Mouse (Mus musculus) midbrain, embryonic 16.5 days (tissue): ENCODE measurements around the gene Ksr2. TPM values are rescaled to one million over a fixed set of nuclear protein-coding genes. Genes with fewer than 3 reads are reported as not detected.

Experiments used
- ATAC-seq: fragments of 200-750 bp; cut with Nextera tagmentation; 2 replicates; pipeline ENCODE4 v1.8.0; 2017; ENCODE audit warnings: moderate TSS enrichment
- H3K27ac ChIP-seq: fragments of 300-500 bp; sonication (generic); 2 replicates; pipeline ENCODE4 v1.5.1; 2014; ENCODE audit warnings: mild to moderate bottlenecking, low read length, mixed read lengths
- H3K27me3 ChIP-seq: fragments of 300-500 bp; sonication (generic); 2 replicates; pipeline ENCODE4 v1.6.1; 2014; ENCODE audit warnings: low read depth, low read length, mixed read lengths; ENCODE audit not compliant: control insufficient read depth, insufficient read depth
- H3K36me3 ChIP-seq: fragments of 300-500 bp; sonication (generic); 2 replicates; pipeline ENCODE4 v1.6.1; 2014; ENCODE audit warnings: mild to moderate bottlenecking, low read length, moderate library complexity, mixed read lengths; ENCODE audit not compliant: control insufficient read depth, insufficient read depth
- H3K4me1 ChIP-seq: fragments of 300-500 bp; sonication (generic); 2 replicates; pipeline ENCODE4 v1.6.1; 2014; ENCODE audit warnings: mild to moderate bottlenecking, low read length, mixed read lengths; ENCODE audit not compliant: control insufficient read depth, insufficient read depth
- H3K4me2 ChIP-seq: fragments of 300-500 bp; sonication (generic); 2 replicates; pipeline ENCODE4 v1.6.1; 2014; ENCODE audit warnings: mild to moderate bottlenecking, low read length, mixed read lengths
- H3K4me3 ChIP-seq: fragments of 300-500 bp; sonication (generic); 2 replicates; pipeline ENCODE4 v1.5.1; 2014; ENCODE audit warnings: low read depth, mild to moderate bottlenecking, low read length, moderate library complexity, mixed read lengths
- H3K9ac ChIP-seq: fragments of 300-500 bp; sonication (generic); 2 replicates; pipeline ENCODE4 v1.6.1; 2014; ENCODE audit warnings: low read depth, low read length, mixed read lengths
- H3K9me3 ChIP-seq: fragments of 300-500 bp; sonication (generic); replicated peaks from 2 replicates; pipeline ENCODE4 v1.6.1; 2014; ENCODE audit warnings: mild to moderate bottlenecking, low read length, mixed read lengths; ENCODE audit not compliant: control insufficient read depth, poor library complexity, severe bottlenecking
- WGBS: fragments of 180-500 bp; shearing (Covaris S2); extraction: QIAGEN DNeasy Blood & Tissue Kit; methylation state at CpG from one replicate; pipeline ENCODE4 v1.1.7; 2014; 5-methylcytosine and 5-hydroxymethylcytosine counted together
- polyA plus RNA-seq: library from polyadenylated mRNA; unstranded; fragments of >200 nt; fragmentation: Nextera tagmentation; extraction: Ambion mirVana; gene quantifications from 2 replicates; pipeline ENCODE4 v1.2.1, GENCODE M21; 2015

Gene Ksr2
- polyA plus RNA-seq: 7.5 and 8.9 TPM in 2 replicates

DNA sequence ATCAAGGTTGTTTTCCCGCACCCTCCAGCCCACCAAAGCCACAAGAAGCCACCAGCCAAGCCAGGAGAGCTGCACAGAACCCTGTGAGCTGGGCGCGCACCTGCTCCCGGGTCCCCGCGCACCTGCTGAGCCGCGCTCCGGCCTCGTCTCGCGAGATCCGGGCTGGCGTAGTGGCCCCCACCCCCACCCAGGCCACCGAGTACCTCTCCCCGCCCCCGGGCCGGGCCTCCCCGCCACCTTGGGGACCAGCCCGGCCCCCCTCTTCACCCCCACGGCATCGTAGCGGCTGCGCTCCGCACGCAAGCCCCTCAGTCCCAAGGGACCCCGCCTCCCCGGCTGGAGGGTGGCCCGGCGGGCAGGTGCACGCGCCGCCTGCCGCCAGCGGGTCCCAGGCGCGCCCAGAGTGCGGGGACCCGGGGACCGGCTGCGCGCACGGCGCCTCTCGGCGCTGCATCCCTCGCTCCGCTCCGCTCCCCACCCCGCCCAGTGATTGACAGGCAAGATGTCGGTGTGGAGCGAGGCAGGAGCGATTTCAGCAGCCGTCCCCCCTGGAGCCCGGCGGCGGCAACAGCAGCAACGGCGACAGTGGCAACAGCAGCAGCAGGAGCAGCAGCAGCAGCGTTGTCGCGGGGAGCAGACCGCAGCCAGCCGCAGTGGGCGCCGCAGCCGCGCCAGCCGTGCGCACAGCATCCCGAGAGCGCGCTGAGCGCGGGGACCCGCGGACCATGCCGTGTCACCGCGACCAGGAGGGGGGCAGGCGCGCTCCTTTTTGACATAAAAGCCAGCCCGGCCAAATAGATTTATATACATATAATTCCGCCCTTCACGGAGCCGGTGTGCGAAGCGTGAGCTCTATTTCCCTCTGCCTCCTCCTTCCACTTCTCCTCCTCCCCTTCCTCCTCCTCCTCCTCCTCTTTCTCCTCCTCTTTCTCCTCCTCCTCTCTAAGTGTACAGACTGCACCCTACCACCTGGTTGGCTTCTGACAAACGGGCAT lies at the start of gene Ksr2:
Gene Ksr2, plus strand, starts transcription at position 494 of the 995 bp plus-strand sequence.
- no peaks in the 10 kb centered on the region for H3K9me3 ChIP-seq
- peak within 1 kb of the TSS; percentile 74 for H3K4me3 ChIP-seq
- peaks cover 13% of the 10 kb centered on the region for H3K4me1 ChIP-seq
- no peaks in the 10 kb centered on the region for H3K36me3 ChIP-seq
- peak; percentile 93 for ATAC-seq
- under 1% methylated on average over 77 of the region's 89 CpGs for WGBS
- H3K4me2 ChIP-seq: peak within 1 kb of the TSS; percentile 77
- H3K27ac ChIP-seq: peak within 1 kb of the TSS; percentile 99
- peak within 1 kb of the TSS; percentile 93 for H3K9ac ChIP-seq
- H3K27me3 ChIP-seq: no peaks in the 10 kb centered on the region

DNA sequence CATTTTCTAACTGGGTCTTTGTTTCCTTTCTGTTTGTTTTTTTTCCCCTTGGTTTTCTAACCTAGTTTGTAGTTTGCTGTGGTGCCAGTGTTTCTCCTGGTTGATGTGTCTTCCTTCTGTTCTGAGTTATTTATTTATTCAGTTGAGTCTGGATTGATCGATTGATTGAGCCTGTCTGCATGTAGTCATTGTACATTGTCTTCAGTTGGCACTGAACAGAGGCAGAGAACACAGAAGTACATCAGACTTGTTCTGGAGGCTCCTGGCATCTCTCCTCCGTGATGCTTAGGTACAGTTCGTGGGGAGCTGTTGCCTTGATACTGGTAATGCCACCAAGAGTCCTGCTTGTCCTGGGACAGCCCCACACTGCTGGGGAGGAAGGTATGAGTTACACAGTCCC lies 49.0 kb upstream of the Ksr2 start:
- Histone ChIP-seq H3K9me3 (no peaks in the 10 kb centered on the region), H3K9ac (no peak overlapping the region), H3K36me3 (peaks cover 18% of the 10 kb centered on the region), H3K4me2 (no peak overlapping the region), H3K27me3 (no peaks in the 10 kb centered on the region), H3K4me3 (no peak overlapping the region), H3K4me1 (peaks cover 19% of the 10 kb centered on the region), H3K27ac (no peak overlapping the region)
- WGBS: 91% methylated on average over 3 of the region's 3 CpGs
- no peak for ATAC-seq

DNA sequence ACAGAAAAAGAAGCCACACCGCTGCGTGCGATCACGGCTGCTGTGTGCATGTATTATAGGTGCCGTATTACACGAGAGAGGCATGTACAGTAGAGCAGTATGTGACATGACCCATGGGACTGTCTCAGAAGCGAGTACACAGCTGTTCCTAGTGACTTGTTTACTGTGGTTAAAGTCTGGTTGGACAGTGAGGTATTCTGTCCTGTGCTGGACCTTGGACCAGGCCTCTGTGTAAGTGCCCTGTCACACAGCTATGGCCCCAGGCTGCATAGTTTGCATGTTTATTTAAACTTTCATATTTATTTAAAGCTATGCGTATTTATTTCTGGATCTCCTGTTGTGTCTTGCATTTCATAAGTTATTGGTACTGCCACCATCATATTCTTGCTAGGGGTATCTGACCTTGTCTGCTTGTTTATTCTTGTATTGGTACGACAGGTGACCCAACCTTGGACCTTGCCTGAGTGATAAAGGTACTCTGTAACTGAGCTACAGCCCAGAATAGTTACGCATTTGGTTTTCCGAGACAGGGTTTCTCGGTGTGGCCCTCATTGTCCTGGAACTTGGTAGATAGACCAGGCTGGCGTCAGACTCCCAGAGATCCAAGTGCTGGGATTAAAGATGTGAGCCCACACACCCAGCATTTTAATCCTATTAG lies 47.8 kb upstream of the Ksr2 start:
- ATAC-seq: no peak
- H3K4me3 ChIP-seq: no peak overlapping the region
- H3K4me1 ChIP-seq: peaks cover 7% of the 10 kb centered on the region
- H3K36me3 ChIP-seq: peaks cover 28% of the 10 kb centered on the region
- no peaks in the 10 kb centered on the region for H3K27me3 ChIP-seq
- no peak overlapping the region for H3K27ac ChIP-seq
- H3K9ac ChIP-seq: no peak overlapping the region
- WGBS: 88% methylated on average over 13 of the region's 13 CpGs
- no peaks in the 10 kb centered on the region for H3K9me3 ChIP-seq
- no peak overlapping the region for H3K4me2 ChIP-seq

DNA sequence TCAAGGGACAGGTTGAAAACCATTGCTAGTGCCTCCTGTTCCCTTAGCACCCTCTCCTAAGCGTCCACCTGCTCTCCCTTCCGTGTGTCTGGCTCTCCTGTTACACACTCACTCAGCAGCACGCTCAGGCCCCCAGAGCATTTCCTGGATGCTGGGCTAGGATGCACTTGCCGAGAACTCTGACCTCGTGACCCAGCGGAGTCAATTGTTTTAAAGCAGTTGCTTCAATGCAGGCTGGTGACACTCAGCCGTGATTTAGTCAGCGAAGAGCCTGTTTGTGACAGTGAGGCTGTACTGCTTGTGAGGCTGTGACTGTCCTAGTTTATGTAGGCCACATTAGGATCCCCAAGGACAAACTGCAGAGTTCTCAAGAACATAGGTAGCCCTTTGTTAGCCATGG lies 46.6 kb upstream of the Ksr2 start:
- Histone ChIP-seq H3K4me3 (no peak overlapping the region), H3K9ac (no peak overlapping the region), H3K9me3 (no peaks in the 10 kb centered on the region), H3K27me3 (no peaks in the 10 kb centered on the region), H3K4me2 (no peak overlapping the region), H3K4me1 (no peaks in the 10 kb centered on the region), H3K27ac (no peak overlapping the region), H3K36me3 (peaks cover 38% of the 10 kb centered on the region)
- ATAC-seq: no peak
- WGBS: 74% methylated on average over 8 of the region's 8 CpGs

DNA sequence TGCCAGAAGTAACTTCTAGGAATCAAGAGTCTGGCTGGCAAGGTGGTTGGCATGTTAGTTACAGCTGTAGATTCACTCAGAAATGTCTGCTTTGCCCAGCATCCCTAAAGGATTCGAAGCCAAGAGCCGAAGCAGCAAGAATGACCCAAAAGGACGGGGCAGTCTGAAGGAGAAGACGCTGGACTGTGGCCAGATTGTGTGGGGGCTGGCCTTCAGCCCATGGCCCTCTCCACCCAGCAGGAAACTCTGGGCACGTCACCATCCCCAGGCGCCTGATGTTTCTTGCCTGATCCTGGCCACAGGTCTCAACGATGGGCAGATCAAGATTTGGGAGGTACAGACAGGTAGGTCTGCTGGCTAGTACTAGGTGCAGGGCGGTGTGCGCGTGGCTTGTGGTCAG lies 43.2 kb upstream of the Ksr2 start:
- no peak overlapping the region for H3K27ac ChIP-seq
- H3K4me2 ChIP-seq: no peak overlapping the region
- H3K36me3 ChIP-seq: peaks cover 36% of the 10 kb centered on the region
- no peaks in the 10 kb centered on the region for H3K27me3 ChIP-seq
- no peak overlapping the region for H3K9ac ChIP-seq
- no peaks in the 10 kb centered on the region for H3K4me1 ChIP-seq
- H3K9me3 ChIP-seq: no peaks in the 10 kb centered on the region
- WGBS: 84% methylated on average over 10 of the region's 10 CpGs
- H3K4me3 ChIP-seq: no peak overlapping the region
- no peak for ATAC-seq

DNA sequence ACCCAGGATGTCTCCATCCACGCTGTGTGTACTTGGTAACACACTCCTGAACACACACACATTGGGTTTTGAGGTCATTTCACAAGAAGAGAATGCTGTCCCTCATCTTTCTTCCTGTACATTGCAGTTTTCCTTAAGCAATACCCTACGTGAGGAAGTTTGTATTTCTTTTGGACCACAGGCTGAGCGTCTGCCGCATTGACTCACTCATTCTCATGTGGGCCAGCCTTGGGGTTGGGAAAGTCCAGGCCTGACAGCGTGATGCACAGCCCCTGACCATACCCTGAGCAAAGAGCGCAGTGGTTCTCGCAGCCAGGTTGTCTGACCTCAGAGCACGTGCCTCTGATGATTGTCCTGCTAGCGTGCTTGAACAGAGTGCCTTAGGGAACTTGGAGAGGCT lies 40.4 kb upstream of the Ksr2 start:
- Histone ChIP-seq H3K27ac (no peak overlapping the region), H3K4me3 (no peak overlapping the region), H3K4me2 (no peak overlapping the region), H3K27me3 (no peaks in the 10 kb centered on the region), H3K9me3 (no peaks in the 10 kb centered on the region), H3K9ac (no peak overlapping the region), H3K36me3 (peaks cover 40% of the 10 kb centered on the region), H3K4me1 (no peaks in the 10 kb centered on the region)
- 94% methylated on average over 9 of the region's 9 CpGs for WGBS
- no peak for ATAC-seq

DNA sequence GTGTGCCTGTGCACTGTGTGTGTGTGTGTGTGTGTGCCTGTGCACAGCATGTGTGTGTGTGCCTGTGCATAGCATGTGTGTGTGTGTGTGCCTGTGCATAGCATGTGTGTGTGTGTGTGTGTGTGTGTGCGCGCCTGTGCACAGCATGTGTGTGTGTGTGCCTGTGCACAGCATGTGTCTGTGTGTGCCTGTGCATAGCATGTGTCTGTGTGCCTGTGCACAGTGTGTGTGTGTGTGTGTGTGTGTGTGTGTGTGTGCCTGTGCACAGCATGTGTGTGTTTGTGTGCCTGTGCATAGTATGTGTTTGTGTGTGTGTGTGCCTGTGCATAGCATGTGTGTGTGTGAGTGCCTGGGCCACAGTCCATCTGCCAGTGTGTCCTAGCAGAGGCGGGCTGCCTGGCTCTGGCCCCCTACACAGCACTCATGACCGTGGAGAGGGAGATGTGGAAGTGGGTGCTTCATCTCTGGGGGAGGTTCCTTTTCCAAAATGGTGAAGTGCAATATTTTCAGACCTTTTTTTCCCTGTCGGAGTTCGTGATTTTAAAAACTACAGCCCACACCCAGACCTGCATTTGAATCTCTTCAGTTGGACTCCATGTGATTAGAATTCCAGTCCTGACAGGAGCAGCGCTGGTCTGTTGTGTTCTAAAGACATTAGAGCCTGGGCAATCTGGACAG lies 39.3 kb upstream of the Ksr2 start:
- H3K27ac ChIP-seq: no peak overlapping the region
- H3K4me2 ChIP-seq: no peak overlapping the region
- H3K27me3 ChIP-seq: no peaks in the 10 kb centered on the region
- H3K4me1 ChIP-seq: no peaks in the 10 kb centered on the region
- ATAC-seq: no peak
- H3K36me3 ChIP-seq: peaks cover 44% of the 10 kb centered on the region
- WGBS: 88% methylated on average over 7 of the region's 7 CpGs
- no peak overlapping the region for H3K4me3 ChIP-seq
- no peak overlapping the region for H3K9ac ChIP-seq
- H3K9me3 ChIP-seq: no peaks in the 10 kb centered on the region

DNA sequence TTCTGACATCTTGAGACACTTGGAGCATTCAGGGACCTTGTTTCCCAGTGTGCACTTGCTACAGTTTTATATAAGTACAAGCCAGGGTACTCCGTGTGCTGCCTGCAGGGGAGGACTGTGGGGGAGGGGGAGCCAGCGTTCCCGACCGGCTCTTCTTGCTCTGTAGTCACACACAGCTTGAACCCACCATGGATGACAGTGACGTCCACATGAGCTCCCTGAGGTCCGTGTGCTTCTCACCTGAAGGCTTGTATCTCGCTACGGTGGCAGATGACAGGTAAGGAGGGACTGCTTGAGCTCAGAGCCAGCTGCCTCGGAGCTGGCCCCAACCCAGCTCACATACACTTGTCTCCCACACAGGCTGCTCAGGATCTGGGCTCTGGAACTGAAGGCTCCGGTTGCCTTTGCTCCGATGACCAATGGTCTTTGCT lies 37.5 kb upstream of the Ksr2 start:
- Histone ChIP-seq H3K36me3 (peaks cover 32% of the 10 kb centered on the region), H3K27me3 (no peaks in the 10 kb centered on the region), H3K9ac (no peak overlapping the region), H3K27ac (no peak overlapping the region), H3K9me3 (no peaks in the 10 kb centered on the region), H3K4me1 (no peaks in the 10 kb centered on the region), H3K4me3 (no peak overlapping the region), H3K4me2 (no peak overlapping the region)
- ATAC-seq: no peak
- WGBS: 81% methylated on average over 11 of the region's 11 CpGs
